Mouse (Mus musculus) limb, embryonic 13.5 days (tissue): ENCODE data around the gene Pfkfb2. TPM values are rescaled to one million over a fixed set of nuclear protein-coding genes. Genes with fewer than 3 reads are reported as not detected.

Experiments
- ATAC-seq: fragments of 200-750 bp; cut with Nextera tagmentation; 2 replicates; pipeline ENCODE4 v1.8.0; 2017; ENCODE audit warnings: low read depth, moderate number of reproducible peaks, moderate TSS enrichment; ENCODE audit not compliant: low FRiP score
- H3K27ac ChIP-seq: fragments of 300-500 bp; sonication (generic); 2 replicates; pipeline ENCODE4 v1.5.1; 2015; ENCODE audit warnings: inconsistent platforms, mild to moderate bottlenecking, moderate library complexity
- H3K27me3 ChIP-seq: fragments of 300-500 bp; sonication (generic); 2 replicates; pipeline ENCODE4 v1.6.1; 2015; ENCODE audit warnings: mild to moderate bottlenecking, inconsistent platforms
- H3K36me3 ChIP-seq: fragments of 300-500 bp; sonication (generic); 2 replicates; pipeline ENCODE4 v1.6.1; 2015; ENCODE audit warnings: inconsistent platforms, mild to moderate bottlenecking, moderate library complexity
- H3K4me1 ChIP-seq: fragments of 300-500 bp; sonication (generic); 2 replicates; pipeline ENCODE4 v1.6.1; 2015; ENCODE audit warnings: inconsistent platforms
- H3K4me2 ChIP-seq: fragments of 300-500 bp; sonication (generic); replicated peaks from 2 replicates; pipeline ENCODE4 v1.6.1; 2015; ENCODE audit warnings: inconsistent platforms, mild to moderate bottlenecking, moderate library complexity
- H3K4me3 ChIP-seq: fragments of 300-500 bp; sonication (generic); 2 replicates; pipeline ENCODE4 v1.5.1; 2015; ENCODE audit warnings: moderate library complexity, mild to moderate bottlenecking, inconsistent platforms
- H3K9ac ChIP-seq: fragments of 300-500 bp; sonication (generic); 2 replicates; pipeline ENCODE4 v1.6.1; 2015; ENCODE audit warnings: mild to moderate bottlenecking, inconsistent platforms
- H3K9me3 ChIP-seq: fragments of 300-500 bp; sonication (generic); 2 replicates; pipeline ENCODE4 v1.6.1; 2016; ENCODE audit warnings: inconsistent platforms
- WGBS: fragments of 180-500 bp; shearing (Covaris S2); methylation state at CpG from one replicate; pipeline ENCODE4 v1.1.7; 2015; 5-methylcytosine and 5-hydroxymethylcytosine counted together
- polyA plus RNA-seq: library from polyadenylated mRNA; unstranded; fragments of >200 nt; fragmentation: Nextera tagmentation; extraction: Ambion mirVana; gene quantifications from 2 replicates; pipeline ENCODE4 v1.2.1, GENCODE M21; 2015

The Pfkfb2 gene
- polyA plus RNA-seq, 1 experiment from 2014 or later: 8.7 TPM

- Histone ChIP-seq H3K4me1 (peaks cover 6% of the 10 kb centered on the region), H3K9me3 (no peaks in the 10 kb centered on the region), H3K27me3 (no peaks in the 10 kb centered on the region), H3K36me3 (no peaks in the 10 kb centered on the region), H3K9ac (no peak overlapping the region), H3K4me3 (no peak overlapping the region), H3K27ac (no peak overlapping the region), H3K4me2 (no peak overlapping the region)
- ATAC-seq: no peak
- WGBS: 69% methylated on average over 8 of the region's 8 CpGs
Measured at GRCm38 (mm10) chr1:130734852-130735251, 5.8 kb upstream of the Pfkfb2 start.

DNA sequence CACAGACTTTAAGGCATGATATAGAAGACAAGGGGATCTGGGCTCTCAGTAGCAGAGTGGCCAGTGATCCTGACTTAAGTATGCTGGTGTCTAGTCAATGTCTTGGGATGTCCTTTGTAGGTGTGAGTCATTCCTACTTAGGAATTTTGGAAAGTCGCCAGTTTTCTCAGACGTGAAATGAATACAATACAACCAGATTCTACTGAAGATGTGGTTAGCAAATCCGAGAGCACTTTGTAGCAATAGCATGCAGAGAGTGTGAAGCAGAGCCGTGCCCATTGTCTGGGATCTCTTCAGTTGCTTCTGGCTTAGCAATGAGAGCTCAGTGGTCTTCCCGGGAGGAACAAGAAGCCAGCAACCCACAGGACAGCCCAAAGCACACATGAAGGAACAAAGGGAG is 5.4 kb upstream of the Pfkfb2 start:
- Histone ChIP-seq H3K4me1 (peaks cover 6% of the 10 kb centered on the region), H3K9ac (no peak overlapping the region), H3K4me2 (no peak overlapping the region), H3K9me3 (no peaks in the 10 kb centered on the region), H3K27ac (no peak overlapping the region), H3K4me3 (no peak overlapping the region), H3K27me3 (no peaks in the 10 kb centered on the region), H3K36me3 (no peaks in the 10 kb centered on the region)
- WGBS: 67% methylated on average over 5 of the region's 5 CpGs
- ATAC-seq: no peak

GRCm38 (mm10) chr1:130733671-130734070 is 4.6 kb upstream of the Pfkfb2 start:
- no peak for ATAC-seq
- 91% methylated on average over 4 of the region's 4 CpGs for WGBS
- H3K36me3 ChIP-seq: no peaks in the 10 kb centered on the region

DNA sequence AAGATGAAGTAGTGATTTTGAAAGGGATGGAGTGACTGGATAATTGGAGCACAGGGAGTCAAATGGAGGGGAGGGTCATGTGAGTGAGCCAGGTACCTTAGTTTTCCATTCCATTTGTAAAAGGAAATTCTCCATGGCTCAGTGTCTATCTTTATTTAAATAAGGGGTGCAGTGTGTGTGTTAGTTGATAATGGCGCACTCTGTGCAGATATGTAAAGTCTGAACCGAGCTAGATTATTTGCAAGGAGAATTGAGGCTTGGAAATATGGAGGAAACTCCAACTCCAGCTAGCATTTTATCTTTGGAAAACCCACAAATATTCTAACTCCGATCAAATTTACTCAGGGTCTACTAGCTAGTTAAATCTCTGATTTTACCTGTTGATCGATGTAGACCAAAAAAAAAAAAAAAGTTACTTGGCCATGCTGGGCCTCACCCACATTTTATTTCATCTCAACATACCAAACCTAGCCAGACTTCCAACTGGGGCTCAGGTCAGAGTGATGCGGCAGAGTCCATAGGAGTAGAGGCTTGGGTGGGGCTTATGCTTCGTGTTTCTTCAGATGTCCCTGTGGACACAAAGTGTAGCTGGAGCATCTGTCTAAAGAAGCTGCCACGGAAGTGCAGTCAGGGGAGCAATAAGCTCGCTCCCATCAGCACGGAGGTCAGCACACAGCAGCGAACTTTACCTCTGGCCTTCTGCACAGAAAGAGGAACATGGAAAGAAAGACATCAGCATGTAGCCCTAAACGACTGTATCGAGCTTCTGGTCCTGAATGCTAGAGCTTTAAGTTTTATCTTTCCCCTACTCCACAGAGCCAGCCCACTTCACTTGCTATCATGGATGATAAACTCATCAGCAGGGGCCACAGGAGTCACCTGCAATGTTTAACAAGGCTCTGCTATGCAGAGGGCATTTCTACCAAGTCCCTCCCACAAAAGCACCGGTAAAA is 3.9 kb upstream of the Pfkfb2 start:
- no peak for ATAC-seq
- no peak overlapping the region for H3K4me2 ChIP-seq

More at GRCm38 (mm10) chr1:130733671-130734070, 4.6 kb upstream of the Pfkfb2 start:
- Histone ChIP-seq H3K27me3 (no peaks in the 10 kb centered on the region), H3K4me1 (peaks cover 6% of the 10 kb centered on the region), H3K9ac (no peak overlapping the region), H3K27ac (no peak overlapping the region), H3K4me3 (no peak overlapping the region), H3K9me3 (no peaks in the 10 kb centered on the region), H3K4me2 (no peak overlapping the region)

DNA sequence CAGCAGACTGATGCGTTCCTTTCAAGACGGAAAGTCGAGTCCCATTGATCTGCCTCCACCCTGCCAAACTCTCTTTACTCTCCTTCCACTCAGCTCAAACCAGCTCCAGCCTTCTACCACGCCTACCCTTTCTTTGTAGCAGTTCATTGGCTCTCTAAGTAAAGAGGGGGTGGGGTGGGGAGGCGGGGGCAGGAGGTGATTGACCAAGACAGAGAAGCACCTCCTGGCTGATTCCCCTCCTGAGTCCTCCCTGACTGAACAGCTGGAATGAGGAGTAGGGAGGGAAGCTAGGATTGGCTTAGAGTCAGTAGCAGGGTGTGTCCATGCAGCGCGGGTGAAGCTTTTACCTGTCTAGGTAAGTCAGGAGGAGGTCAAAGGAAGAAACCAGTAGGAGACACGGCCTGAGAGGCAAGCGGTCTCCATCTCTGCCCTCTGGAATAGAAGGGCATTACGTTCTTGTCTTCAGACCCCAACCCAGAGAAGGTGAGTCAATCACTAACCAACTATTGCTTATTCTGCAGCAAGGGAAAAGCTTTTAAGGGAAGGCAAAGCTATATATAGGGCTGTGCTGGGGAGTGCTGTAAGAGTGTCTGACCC is 2.8 kb upstream of the Pfkfb2 start, which contains the start of gene AA986860:
AA986860 (plus strand) TSS at position 236 of the 597 bp plus-strand sequence.
- 7% methylated on average over 10 of the region's 10 CpGs for WGBS
- Histone ChIP-seq H3K36me3 (no peaks in the 10 kb centered on the region), H3K4me1 (peaks cover 6% of the 10 kb centered on the region), H3K27ac (no peak within 1 kb of the TSS), H3K4me2 (peak within 1 kb of the TSS; percentile 45), H3K9me3 (no peaks in the 10 kb centered on the region), H3K27me3 (no peaks in the 10 kb centered on the region), H3K4me3 (peak within 1 kb of the TSS; percentile 8; the same call in 1 of the 2 replicates), H3K9ac (0 out of 2 replicates have a peak within 1 kb of the TSS, but pooled peaks have one; percentile 13)
- ATAC-seq: peak; percentile 80

More for the DNA sequence above, 3.9 kb upstream of the Pfkfb2 start:
- Histone ChIP-seq H3K4me3 (no peak overlapping the region), H3K9ac (no peak overlapping the region), H3K27me3 (no peaks in the 10 kb centered on the region), H3K9me3 (no peaks in the 10 kb centered on the region), H3K27ac (no peak overlapping the region), H3K4me1 (peaks cover 6% of the 10 kb centered on the region), H3K36me3 (no peaks in the 10 kb centered on the region)
- WGBS: 86% methylated on average over 13 of the region's 13 CpGs

DNA sequence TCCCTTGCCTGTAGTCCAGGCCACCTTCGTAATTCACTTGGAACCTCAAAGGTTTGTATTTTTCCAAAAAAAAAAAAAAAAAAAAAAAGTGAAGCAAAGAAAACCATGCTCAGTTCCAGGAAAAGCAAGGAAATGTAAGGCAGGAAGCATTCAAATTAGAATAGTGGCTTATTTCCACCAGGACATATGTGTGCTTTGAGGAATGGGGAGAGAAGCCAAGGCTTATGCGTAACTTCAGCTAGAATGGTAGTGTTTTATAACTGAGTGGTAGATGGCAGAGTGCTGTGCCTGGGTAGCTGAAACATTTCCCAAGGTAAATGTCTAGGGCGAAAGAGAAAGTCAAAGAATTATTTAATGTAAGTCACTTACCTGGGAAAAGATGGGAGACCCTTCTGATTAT is 345 bp downstream of the Pfkfb2 start:
- no peaks in the 10 kb centered on the region for H3K27me3 ChIP-seq

DNA sequence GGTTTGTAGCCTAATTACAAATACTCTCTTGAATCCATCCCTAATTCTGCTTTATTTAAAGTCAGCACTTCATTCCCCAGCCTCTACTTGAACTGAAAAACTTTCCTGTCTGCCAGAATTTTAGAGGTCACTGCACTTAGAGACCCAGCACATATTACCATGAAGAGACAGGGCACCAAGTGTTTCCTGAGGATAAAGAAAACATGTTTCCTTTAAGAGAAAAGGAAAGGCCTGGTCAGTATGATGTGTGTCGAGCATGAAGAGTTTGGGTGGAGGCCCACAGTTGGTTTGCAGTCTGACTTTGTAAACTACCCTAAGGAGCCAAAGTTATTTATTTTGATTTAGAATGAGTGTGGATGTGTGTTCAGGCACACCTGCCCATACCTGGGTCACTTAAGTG is 983 bp downstream of the Pfkfb2 start:
- no peak overlapping the region for H3K9ac ChIP-seq
- H3K4me2 ChIP-seq: no peak overlapping the region
- H3K36me3 ChIP-seq: no peaks in the 10 kb centered on the region; the same call in 1 of the 2 replicates
- WGBS: 73% methylated on average over 1 of the region's 1 CpGs
- H3K27ac ChIP-seq: no peak overlapping the region
- H3K4me1 ChIP-seq: peaks cover 6% of the 10 kb centered on the region
- H3K9me3 ChIP-seq: no peaks in the 10 kb centered on the region
- no peaks in the 10 kb centered on the region for H3K27me3 ChIP-seq
- ATAC-seq: no peak
- no peak overlapping the region for H3K4me3 ChIP-seq

More for the DNA sequence above, 345 bp downstream of the Pfkfb2 start:
- H3K9me3 ChIP-seq: no peaks in the 10 kb centered on the region
- ATAC-seq: no peak
- peaks cover 6% of the 10 kb centered on the region for H3K4me1 ChIP-seq
- WGBS: 87% methylated on average over 3 of the region's 3 CpGs
- H3K27ac ChIP-seq: no peak overlapping the region
- H3K4me3 ChIP-seq: no peak overlapping the region
- no peak overlapping the region for H3K4me2 ChIP-seq
- no peak overlapping the region for H3K9ac ChIP-seq
- H3K36me3 ChIP-seq: no peaks in the 10 kb centered on the region; the same call in 1 of the 2 replicates

DNA sequence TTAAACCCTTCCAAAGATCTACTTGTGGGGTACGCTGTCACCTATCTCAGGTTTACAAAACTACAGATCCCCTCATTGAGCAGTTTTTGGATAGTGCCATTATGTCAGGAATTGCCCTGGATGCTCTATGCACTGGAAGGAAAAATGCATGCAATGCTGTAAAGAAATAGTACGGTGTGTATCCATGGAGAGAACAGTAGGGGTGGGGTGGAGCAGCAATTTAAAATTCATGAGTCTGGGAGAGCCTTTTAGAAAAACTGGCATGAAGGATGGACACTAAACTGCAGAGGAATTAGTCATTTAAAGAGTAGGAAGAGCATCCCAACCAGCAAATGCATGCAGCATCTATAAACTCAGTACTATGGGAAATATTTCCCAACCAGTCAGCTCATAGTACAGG is 2.7 kb downstream of the Pfkfb2 start:
- no peaks in the 10 kb centered on the region; the same call in 1 of the 2 replicates for H3K36me3 ChIP-seq
- no peak overlapping the region for H3K27ac ChIP-seq
- ATAC-seq: no peak
- H3K4me1 ChIP-seq: peaks cover under 1% of the 10 kb centered on the region
- WGBS: 93% methylated on average over 2 of the region's 2 CpGs
- no peaks in the 10 kb centered on the region for H3K9me3 ChIP-seq
- H3K9ac ChIP-seq: no peak overlapping the region
- H3K27me3 ChIP-seq: no peaks in the 10 kb centered on the region
- no peak overlapping the region for H3K4me2 ChIP-seq
- H3K4me3 ChIP-seq: no peak overlapping the region

DNA sequence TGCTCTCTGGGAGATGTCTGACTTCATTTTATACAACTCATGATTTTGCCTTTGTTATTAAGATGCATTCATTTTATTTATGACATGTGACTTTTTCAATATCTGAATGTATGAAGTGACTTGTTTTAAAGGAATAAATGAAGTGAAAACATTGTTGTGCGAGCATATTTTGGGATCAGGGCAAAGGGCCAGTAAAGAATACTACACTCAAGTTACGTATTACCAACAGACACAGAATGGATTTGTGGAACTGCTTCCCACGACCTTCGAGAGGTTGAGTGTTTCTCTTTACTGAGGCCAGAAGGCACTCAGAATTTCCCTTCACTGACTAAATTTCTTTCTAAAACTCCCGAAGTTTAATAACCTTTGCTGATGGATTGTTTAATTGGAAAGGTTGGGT is 4.8 kb downstream of the Pfkfb2 start:
- no peaks in the 10 kb centered on the region for H3K9me3 ChIP-seq
- H3K27ac ChIP-seq: no peak overlapping the region
- H3K4me1 ChIP-seq: 0 out of 2 replicates have a peak, but pooled peaks cover under 1% of the 10 kb centered on the region
- H3K4me2 ChIP-seq: no peak overlapping the region
- WGBS: 88% methylated on average over 5 of the region's 5 CpGs
- H3K9ac ChIP-seq: no peak overlapping the region
- ATAC-seq: no peak
- H3K27me3 ChIP-seq: no peaks in the 10 kb centered on the region
- no peak overlapping the region for H3K4me3 ChIP-seq
- H3K36me3 ChIP-seq: peaks cover 6% of the 10 kb centered on the region

GRCm38 (mm10) chr1:130717291-130717871 is 11.7 kb downstream of the Pfkfb2 start, which contains the start of gene Yod1:
TSS of gene Yod1 (plus strand) at chr1:130717327.
- under 1% methylated on average over 54 of the region's 54 CpGs for WGBS
- no peaks in the 10 kb centered on the region for H3K9me3 ChIP-seq
- peaks cover 7% of the 10 kb centered on the region; the same call in 1 of the 2 replicates for H3K27me3 ChIP-seq
- H3K9ac ChIP-seq: peak within 1 kb of the TSS; percentile 94
- peaks cover 12% of the 10 kb centered on the region for H3K36me3 ChIP-seq
- H3K27ac ChIP-seq: peak within 1 kb of the TSS; percentile 75; the same call in 1 of the 2 replicates
- peak within 1 kb of the TSS; percentile 86 for H3K4me3 ChIP-seq
- peaks cover 18% of the 10 kb centered on the region for H3K4me1 ChIP-seq
- ATAC-seq: peak; percentile 84
- peak within 1 kb of the TSS; percentile 99 for H3K4me2 ChIP-seq

DNA sequence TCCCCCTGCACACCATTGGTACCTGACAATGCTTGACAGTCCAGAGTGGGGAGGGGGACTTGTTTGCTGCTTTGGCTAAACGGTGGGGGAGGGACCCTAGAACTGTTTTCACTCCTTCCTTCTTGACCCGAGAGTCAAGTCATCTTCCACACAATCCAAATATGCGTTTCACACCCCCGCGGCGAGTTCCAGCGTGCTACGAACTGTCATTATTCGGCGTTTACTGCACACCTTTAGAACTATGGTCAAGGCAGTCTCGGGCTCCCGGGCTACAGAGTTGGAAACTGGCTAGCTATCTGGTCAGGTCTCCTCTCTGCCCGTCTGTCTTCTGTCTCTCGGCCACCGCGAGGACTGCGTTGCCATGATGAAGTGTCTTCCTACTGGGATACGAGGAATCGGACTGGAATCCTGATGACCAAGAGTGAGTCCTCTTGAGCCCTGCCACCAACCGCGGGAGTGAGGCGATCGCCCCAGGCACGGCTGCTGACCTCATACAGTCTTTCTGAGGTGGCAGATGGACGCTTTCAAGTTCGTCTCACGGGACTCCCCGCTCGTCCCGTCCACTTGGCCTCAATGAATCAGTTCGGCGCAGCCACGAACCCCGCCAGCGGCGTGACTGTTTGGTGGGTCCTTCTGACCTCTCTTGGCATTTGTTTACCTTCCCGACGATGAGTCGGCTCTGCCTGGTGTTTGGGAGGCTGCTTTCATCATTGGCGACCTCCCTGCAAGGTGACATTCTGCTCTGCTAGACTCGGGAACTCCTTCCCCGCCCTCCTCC is 12.4 kb downstream of the Pfkfb2 start:
- H3K9me3 ChIP-seq: no peaks in the 10 kb centered on the region
- H3K4me2 ChIP-seq: peak overlapping the region; percentile 99
- peak overlapping the region; percentile 28; the same call in 1 of the 2 replicates for H3K27ac ChIP-seq
- peak overlapping the region; percentile 94 for H3K9ac ChIP-seq
- WGBS: under 1% methylated on average over 42 of the region's 42 CpGs
- peak; percentile 13 for ATAC-seq
- peaks cover 7% of the 10 kb centered on the region; the same call in 1 of the 2 replicates for H3K27me3 ChIP-seq
- peaks cover 18% of the 10 kb centered on the region for H3K4me1 ChIP-seq
- peak overlapping the region; percentile 86 for H3K4me3 ChIP-seq
- H3K36me3 ChIP-seq: peaks cover 15% of the 10 kb centered on the region
